Mouse (Mus musculus): ENCODE measurements at regions not wholly inside any gene's neighbourhood (a gene's known extent, or its start where the extent isn't known, plus 50 kb on each side); places are given as distances from the start of the nearest gene placed in this dataset.
A peak's percentile ranks its signal among the peaks of the same experiment; 100 is the strongest.

DNA sequence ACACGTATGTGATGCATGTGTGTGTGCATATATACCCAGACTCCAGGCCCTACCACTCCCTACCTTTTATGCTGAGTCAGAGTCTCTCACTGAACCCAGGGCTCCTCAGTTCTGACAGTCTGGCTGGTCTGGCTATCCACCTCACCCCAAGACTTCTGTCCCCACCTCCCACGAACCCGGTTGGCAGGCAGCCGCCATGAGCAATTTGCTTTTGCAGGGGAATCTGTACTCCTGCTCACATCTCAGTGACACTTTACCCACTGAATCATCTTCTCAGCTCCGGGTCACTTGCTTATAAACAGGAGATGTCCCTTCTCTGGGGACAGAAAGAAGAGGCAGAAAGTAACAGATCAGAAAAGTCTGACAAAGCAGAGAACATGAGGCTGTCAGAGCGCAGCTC, 193.0 kb downstream of the Cdc5l start:
- no peak for DNase-seq (ENCODE audit: low spot score)

DNA sequence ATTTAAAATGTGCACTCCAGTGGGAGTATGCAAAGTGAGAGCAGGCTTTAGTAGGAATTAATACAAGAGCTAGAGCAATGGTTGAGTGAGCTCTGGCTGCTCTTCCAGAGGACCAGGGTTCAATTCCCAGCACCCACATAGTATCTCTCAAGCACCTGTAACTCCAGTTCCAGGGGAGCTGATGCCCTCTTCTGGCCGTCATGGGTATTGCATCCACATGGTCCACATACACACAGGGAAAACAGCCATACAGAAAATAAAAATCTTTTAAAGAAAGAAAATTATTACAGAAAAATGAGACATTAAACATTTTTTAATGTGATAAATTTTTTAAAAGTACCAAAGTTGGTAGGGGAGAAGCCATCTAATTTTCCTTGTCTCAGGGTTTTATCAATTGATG, 196.3 kb downstream of the Cdc5l start:
- DNase-seq (ENCODE audit: low spot score), result no peak

DNA sequence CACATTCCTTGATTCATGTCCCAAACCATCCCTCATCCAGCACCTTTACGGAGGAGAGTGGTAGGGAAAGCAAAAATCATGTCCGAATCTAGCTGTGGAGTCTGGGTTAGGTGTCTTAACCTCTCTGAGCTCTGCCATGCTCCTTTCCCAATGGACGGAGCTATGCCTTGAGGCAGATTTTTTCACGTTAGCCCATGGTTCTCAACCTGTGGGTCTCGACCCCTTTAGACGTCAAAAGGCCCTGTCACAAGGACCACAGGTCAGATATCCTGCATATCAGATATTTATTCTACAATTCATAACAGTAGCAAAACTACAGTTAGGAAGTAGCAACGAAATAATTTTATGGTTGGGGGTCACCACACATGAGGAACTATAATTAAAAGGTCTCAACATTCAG, 198.1 kb downstream of the Cdc5l start:
- DNase-seq (ENCODE audit: low spot score), result no peak

DNA sequence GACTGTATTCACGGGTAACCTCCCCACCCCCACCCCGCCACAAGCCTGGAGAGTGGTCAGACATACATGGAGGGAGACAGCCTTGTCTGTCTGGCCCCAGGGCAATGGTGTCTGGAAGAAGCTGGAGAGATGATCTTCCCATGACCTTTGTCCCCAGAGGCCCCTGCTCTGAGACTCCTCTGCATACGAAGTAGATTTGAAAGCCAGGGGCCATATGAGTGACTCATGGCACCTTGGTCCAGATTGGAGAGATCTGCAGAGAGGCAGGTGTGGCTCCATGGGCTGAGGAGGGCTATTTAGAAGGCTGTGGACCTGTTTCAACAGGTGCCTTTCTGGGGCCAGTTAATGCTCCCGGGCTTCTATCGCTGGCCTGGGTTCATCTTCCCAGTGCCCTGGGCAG, 200.7 kb downstream of the Cdc5l start:
- peak; percentile 31 for DNase-seq (ENCODE audit: low spot score)

DNA sequence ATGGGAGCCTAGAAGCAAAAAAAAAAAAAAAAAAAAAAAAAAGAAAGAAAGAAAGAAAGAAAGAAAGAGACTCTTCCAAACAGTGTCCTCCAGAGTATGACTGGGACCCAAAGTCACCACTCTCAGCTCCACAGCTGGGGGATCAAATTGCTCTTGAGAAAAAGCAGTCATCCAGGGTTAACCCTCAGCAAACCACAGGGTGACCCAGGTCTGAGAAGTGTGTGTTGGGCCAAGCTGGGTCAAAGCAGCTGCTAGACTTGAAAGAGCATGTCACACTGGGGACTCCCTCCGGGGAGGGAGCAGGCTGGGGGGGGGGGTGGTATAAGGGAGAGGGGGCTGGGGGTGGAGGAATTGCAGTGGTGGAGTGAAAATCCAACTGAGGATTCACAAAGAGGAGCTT, 206.3 kb downstream of the Cdc5l start:
- peak; percentile 45 for DNase-seq (ENCODE audit: low spot score)

DNA sequence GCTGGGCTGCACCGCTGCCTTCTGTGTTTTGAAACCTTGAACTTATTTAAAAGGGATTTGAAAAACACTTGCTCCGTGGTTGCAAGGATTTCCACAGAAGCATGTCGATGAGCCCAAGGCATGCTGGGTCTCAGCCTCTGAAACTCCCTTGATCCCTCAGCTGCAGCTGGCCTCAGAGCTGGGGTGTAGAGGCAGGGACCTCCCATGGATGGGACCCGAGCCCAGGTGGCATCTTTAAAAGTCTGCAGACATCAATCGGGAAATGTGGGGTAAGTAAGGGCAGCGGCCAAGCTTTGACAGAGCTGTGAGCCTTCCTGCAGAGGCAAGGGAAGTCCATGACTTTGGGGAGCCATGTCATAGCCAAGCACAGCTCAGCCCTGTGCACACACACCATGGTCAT, 207.1 kb downstream of the Cdc5l start:
- no peak for DNase-seq (ENCODE audit: low spot score)

DNA sequence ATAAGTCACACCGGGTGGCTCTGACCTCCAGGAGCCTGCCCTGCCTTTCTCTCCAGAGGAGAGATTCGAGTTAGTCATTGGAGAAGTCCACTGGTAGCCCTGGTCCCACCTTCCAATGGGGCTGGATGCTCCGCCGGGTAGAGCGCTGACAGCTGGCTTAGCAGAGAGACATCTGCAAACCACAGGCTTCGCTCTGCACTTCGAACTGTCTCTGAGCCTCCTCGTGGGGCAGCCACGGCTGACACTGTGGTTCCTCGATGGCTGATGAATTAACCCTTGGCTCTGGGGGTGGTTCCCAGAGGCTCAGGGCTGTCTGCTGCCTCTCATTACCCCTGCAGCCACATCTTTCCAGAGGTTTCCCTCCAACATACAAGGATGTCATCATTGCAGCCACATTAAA, 211.9 kb downstream of the Cdc5l start:
- DNase-seq (ENCODE audit: low spot score), result no peak

DNA sequence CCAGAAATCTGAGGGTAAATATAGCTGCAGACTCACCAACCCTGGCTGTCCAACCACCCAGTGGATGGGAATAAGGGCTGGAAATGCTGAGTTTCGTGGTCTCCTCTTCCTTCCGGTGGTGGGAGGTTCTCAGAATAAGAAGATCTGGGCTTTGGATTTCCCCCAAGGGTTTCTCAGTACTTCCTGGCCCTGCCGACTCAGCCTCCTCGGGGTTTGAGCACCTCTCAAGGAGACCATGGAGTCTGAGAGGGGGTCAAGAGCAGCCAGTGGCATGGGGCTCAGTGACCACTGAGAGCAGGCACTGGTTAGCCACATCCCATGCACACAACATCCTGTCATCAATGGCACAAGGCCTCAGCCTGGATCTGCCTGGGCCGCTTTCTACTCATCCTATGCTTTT, 216.4 kb downstream of the Cdc5l start:
- DNase-seq (ENCODE audit: low spot score), result no peak

DNA sequence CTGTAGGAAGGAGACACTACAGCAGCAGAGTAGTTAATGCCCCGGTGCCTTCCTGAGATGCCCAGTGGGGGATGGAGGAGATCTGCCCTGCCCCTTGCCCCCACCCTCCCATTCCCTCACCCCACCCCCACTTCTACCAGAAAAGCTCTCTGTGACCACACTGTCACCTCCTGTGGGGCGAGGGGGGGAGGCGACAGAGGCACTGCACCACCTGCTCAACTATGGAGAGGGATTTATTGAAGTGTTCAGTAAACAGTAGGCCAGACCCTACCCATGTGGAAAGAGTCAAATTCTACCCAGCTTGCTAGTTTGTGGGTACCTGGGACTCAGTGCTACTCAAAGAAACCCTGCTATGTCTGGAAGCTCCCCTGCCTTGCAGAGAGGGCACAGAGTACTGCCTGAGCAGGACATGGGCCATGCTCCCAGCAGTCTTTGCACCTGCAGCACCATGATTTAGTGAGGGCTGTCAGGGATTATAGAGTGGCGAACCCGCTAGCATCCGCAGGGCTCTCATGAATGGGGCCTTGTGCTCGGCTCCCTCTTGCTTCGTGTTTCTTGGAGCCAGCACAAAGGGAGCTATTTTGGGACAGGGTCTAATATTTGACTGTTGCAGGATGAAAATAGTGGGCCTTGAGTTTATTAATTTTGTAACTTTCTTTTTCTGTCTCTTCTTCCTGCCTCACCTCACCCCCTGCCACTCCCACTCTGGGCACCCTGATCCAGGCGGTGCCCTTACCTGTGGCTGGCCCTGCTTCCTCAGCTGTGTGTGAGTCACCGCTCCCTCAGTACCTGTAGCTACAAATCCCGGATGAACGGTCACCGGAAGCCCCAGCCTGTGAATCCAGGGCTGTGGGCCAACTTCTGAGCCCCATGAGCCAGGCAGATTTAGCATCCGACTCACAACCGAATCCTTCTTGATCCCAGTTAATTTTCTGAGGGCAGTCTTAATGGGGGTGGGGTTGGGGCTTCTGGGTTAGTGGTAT, 218.2 kb downstream of the Cdc5l start:
- peak; percentile 46 for DNase-seq (ENCODE audit: low spot score)

DNA sequence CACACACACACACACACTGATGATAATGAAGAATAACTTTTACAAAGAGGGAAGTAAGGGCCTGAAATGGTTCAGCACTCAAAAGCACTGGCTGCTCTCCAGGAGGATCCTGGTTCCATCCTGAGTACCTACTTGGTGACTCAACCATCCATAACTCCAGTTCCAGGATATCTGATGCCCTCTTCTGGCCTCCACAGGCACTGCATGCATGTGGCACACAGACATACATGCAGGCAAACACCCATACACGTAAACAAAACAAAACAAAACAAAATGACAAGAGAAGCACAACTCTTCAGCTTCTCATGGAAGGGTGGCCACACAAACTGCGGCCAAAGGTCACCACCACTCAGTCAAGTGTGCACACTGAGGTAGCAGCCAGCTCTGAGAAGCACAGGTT, 222.6 kb downstream of the Cdc5l start:
- DNase-seq (ENCODE audit: low spot score), result no peak

DNA sequence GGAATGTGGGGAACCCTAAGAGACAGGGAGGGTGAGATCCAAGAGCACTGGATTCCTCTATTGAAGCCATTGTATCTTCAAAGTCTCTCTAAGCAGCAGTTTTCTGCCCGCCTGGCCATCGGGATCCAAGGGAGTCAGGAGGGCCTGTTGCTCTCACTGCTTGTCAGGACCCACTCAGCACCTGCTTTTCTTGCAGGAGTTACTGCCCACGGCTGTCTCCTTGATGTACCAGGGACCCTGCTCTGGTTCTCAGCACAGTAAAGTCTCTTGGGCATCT, 224.2 kb downstream of the Cdc5l start:
- DNase-seq (ENCODE audit: low spot score), result no peak

DNA sequence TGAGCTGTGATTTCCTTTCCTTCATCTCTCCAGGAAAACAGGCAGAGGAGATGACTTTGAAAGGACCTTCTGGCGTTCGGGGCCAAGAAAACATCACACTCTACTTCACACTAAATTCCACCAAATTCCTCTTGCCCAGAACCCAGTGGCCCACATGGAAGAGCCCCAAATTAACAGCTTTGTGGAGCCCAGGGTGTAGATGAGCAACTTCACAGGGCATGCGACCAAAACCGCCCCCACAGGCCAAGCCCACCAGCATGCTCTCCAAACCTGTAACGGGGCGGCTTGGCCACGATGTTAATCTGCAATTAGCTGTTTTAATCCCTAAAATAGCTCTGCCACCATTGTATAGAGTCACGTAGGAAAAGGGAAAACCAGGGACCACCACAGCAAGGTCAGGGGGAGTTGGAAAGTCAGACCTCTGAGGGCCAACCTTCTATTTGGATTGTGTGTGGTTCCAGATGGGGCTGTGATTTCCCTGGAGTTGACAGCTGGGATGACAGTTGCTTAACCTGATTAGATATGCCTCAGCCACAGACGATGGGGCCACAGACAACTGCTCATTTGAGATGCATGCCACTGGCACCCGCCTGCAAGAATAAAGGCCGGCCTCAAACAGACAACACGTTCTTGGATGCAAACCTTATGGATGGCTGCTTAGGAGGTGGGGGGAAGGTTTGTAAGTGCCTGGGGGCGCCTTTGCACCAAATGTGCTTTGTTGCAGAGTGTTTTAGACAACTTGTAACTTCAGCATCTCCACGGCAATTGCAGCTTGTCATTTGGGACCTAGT, 224.7 kb downstream of the Cdc5l start:
- DNase-seq (ENCODE audit: low spot score), result peak; percentile 47

DNA sequence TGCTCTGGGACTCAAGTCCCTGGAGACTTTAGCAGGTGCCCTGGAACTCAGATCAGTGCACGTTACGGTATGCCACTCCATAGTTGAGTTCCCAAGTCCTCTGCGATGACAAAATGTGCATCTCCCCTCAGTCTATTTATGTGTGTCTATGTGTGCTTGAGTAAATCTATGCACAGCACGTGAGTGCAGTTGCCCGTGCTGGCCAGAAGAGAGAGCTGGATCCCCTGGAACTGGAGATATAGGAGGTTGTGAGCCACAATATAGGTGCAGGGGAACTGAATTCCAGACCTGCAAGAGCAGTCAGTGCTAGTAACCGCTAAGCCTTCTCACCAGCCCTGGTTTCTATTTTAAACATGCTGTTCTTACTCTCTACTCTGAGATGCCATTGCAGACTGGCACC, 237.8 kb downstream of the Cdc5l start:
- no peak for DNase-seq (ENCODE audit: low spot score)

DNA sequence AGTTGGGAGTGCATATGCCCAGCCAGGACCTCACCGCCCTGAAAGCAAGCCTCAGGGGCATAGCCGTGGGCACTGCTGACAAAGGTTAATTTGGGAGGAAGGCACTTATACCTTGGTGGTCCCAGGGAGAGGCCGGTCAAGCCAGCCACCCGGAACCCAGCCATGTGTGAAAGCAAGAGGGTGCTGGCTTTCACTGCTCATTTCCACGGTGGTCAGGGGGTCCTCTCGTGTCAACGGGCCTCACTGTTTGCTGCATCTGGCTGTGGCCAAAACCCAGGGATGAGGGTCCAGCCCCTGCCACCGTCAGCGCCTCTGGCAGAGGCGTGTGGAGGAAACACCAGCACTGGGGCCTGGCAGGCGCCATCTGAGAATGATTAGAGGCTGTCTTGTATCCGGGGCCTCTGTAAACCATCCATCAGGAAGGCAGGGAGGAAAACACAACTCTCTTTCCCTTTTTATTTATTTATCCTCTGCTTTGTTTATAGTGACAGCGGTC, 238.7 kb downstream of the Cdc5l start:
- DNase-seq (ENCODE audit: low spot score), result peak; percentile 68

DNA sequence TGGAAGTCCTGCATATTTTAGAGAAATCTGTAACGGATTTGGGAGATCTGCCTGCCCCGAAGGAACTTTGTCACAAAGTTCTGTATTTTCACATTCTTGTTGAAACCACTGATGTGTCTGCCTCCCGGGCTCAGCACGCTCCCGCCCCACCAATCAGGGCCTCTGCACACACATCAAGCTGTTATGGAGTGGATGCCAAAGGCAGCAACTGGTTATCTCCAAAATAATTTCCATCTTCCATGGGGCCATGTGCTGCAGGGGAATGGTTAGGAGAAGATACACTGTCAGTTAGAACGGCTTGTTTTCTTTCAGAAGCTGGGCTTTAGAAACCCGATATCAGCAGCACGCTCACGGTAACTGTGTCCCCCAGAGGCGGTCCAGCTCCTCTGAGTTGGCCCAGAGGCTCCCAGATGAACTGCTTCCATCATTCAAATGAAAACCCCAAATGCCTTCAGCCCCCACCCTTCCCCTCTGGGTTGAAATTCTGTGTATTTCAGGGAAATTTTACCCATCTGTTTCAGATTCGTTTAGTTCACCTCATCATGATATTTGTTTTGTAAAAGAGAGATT, 240.0 kb downstream of the Cdc5l start:
- DNase-seq (ENCODE audit: low spot score), result no peak

DNA sequence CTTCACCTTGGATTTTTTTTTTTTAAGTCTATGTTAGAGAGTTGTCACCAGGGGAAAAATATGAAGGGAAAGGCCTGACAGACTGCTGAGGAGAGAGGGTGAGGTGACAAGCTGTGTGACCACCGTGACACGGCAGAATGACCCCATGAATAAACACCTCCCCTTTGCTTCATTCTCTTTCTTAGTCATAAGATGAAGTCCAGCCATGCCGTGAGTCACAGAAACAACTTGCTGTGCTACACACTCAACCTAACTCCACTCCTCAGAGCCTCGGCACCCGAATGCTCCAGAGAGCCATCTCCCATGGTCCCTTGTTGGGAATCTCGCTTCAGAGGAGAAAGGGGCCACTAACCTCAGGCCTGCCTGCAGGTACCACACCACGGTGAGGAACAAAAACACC, 246.1 kb downstream of the Cdc5l start:
- DNase-seq (ENCODE audit: low spot score), result no peak

DNA sequence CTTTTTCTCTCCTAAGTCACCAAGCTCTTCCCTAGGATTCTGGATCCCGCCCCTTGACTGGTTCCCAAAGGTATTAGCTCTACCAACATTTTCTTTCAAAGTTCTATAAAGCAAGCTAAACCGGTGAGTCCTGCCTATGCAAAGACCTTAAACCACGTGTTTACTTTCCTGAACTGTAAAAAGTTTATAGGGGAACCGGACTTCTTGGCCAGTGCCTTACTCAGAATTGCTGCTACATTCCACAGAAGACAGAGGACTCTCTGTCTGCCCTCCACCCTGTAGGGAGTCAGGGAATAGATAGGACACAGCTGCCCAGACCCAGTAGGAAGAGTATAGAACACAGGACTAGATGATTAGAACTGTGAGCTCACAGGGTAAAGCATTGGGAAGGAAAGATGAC, 257.2 kb downstream of the Cdc5l start:
- no peak for DNase-seq (ENCODE audit: low spot score)

DNA sequence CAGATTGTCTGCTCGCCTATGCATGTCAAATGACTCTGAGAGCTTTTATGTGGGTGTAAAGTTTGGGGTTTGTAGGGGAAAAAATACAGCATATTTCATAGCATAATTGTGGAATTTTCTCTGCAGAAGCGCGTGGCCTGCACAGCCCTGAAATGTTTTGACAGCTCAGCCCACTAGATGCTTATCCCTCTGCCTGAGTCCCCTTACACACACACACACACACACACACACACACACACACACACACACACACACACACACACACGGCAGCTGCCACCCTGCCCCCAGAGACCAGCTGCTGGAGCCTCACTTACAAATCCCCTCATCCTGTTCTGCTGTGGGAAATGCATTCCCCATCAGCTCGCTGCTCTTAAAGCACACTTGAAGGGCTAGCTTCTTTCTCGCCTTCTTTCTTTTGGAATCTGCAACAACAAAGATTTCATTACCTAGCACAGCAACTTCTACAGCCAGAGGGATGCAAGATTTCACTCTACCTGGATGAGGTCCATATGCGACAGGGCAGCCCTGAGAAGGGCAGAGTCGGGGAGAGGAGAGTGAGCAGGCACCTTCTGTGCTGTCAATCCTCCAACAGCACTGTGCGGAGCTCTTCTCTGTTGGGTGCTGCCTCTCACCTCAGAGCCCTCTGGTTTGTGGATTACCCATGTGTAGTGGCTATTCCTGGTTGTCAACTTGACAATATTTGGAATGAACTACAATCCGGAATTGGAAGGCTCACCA, 264.1 kb downstream of the Cdc5l start:
- no peak for DNase-seq (ENCODE audit: low spot score)

Measured in embryo, embryonic 10.5 days (tissue).